Mouse (Mus musculus) liver, adult 2 months (tissue): ENCODE data around the gene 4833439L19Rik.

Experiments
- CTCF ChIP-seq: fragments of 200-500 bp; IDR thresholded peaks from 2 replicates; pipeline ENCODE4 v1.5.1; 2011; ENCODE audit warnings: low read depth, low read length, control low read depth
- POLR2A ChIP-seq: fragments of 200-500 bp; IDR thresholded peaks from 2 replicates; pipeline ENCODE4 v1.6.1; 2011; ENCODE audit warnings: low read length, control low read depth; ENCODE audit not compliant: insufficient read depth; ENCODE audit errors: extremely low read depth

GRCm38 (mm10) chr13:54527140-54527539, 38.1 kb downstream of the 4833439L19Rik start:
- TF ChIP-seq POLR2A (no peak), CTCF (no peak)
